Mouse (Mus musculus): Measurements from ENCODE around the gene Myl12a. TPM values are rescaled to one million over a fixed set of nuclear protein-coding genes. Genes with fewer than 3 reads are reported as not detected.
"Not testable (repeated sequence)": the region's sequence is repeated elsewhere in the genome, so short reads cannot be mapped to it uniquely, and the experiment has no call there.

The Myl12a gene
- polyA plus RNA-seq, 1 experiment from 2014 or later = 665 TPM

GRCm38 (mm10) chr17:70967646-70968045 lies 35.0 kb downstream of the Myl12a start:
- H3K36me3 ChIP-seq = no peaks in the 10 kb centered on the region
- H3K4me3 ChIP-seq (replicated peaks) = no peak overlapping the region
- no peak overlapping the region for H3K27ac ChIP-seq (replicated peaks)
- H3K4me1 ChIP-seq = 0 out of 2 replicates have a peak, but pooled peaks cover 3% of the 10 kb centered on the region
- ATAC-seq (ENCODE audit: insufficient number of reproducible peaks, low FRiP score, low TSS enrichment, low read depth) = no peak
- WGBS = 43% methylated on average over 12 of the region's 12 CpGs
- H3K27me3 ChIP-seq = no peaks in the 10 kb centered on the region
- no peak overlapping the region for H3K4me2 ChIP-seq (replicated peaks)
- no peaks in the 10 kb centered on the region for H3K9me3 ChIP-seq (replicated peaks)
- H3K9ac ChIP-seq = no peak overlapping the region

GRCm38 (mm10) chr17:70967191-70967590 lies 35.5 kb downstream of the Myl12a start:
- Histone ChIP-seq H3K4me2 (replicated peaks) (no peak overlapping the region), H3K4me3 (replicated peaks) (no peak overlapping the region), H3K36me3 (no peaks in the 10 kb centered on the region), H3K9ac (no peak overlapping the region), H3K4me1 (0 out of 2 replicates have a peak, but pooled peaks cover 3% of the 10 kb centered on the region), H3K27me3 (no peaks in the 10 kb centered on the region), H3K9me3 (replicated peaks) (no peaks in the 10 kb centered on the region), H3K27ac (replicated peaks) (no peak overlapping the region)
- 37% methylated on average over 9 of the region's 9 CpGs for WGBS
- no peak for ATAC-seq (ENCODE audit: insufficient number of reproducible peaks, low FRiP score, low TSS enrichment, low read depth)

GRCm38 (mm10) chr17:70966126-70966525 lies 36.6 kb downstream of the Myl12a start:
- H3K4me1 ChIP-seq = 0 out of 2 replicates have a peak, but pooled peaks cover 3% of the 10 kb centered on the region
- no peak overlapping the region for H3K4me3 ChIP-seq (replicated peaks)
- H3K4me2 ChIP-seq (replicated peaks) = no peak overlapping the region
- H3K27ac ChIP-seq (replicated peaks) = no peak overlapping the region
- 85% methylated on average over 7 of the region's 7 CpGs for WGBS
- H3K27me3 ChIP-seq = no peaks in the 10 kb centered on the region
- no peak for ATAC-seq (ENCODE audit: insufficient number of reproducible peaks, low FRiP score, low TSS enrichment, low read depth)
- no peaks in the 10 kb centered on the region for H3K9me3 ChIP-seq (replicated peaks)
- no peak overlapping the region for H3K9ac ChIP-seq
- H3K36me3 ChIP-seq = no peaks in the 10 kb centered on the region

GRCm38 (mm10) chr17:70965281-70965680 lies 37.4 kb downstream of the Myl12a start:
- no peak overlapping the region for H3K4me2 ChIP-seq (replicated peaks)
- no peaks in the 10 kb centered on the region for H3K36me3 ChIP-seq

GRCm38 (mm10) chr17:70963546-70963945 lies 39.1 kb downstream of the Myl12a start:
- H3K4me3 ChIP-seq (replicated peaks); H3K9me3 ChIP-seq (replicated peaks); H3K4me2 ChIP-seq (replicated peaks); H3K27ac ChIP-seq (replicated peaks); H3K4me1 ChIP-seq; H3K36me3 ChIP-seq; H3K9ac ChIP-seq; H3K27me3 ChIP-seq: not testable (repeated sequence)
- ATAC-seq (ENCODE audit: insufficient number of reproducible peaks, low FRiP score, low TSS enrichment, low read depth) = peak; percentile 100
- 66% methylated on average over 13 of the region's 13 CpGs for WGBS

More at GRCm38 (mm10) chr17:70965281-70965680, 37.4 kb downstream of the Myl12a start:
- Histone ChIP-seq H3K4me1 (0 out of 2 replicates have a peak, but pooled peaks cover 3% of the 10 kb centered on the region), H3K4me3 (replicated peaks) (no peak overlapping the region), H3K9me3 (replicated peaks) (no peaks in the 10 kb centered on the region), H3K9ac (no peak overlapping the region), H3K27me3 (no peaks in the 10 kb centered on the region), H3K27ac (replicated peaks) (no peak overlapping the region)
- no peak for ATAC-seq (ENCODE audit: insufficient number of reproducible peaks, low FRiP score, low TSS enrichment, low read depth)
- 75% methylated on average over 2 of the region's 2 CpGs for WGBS

- Histone ChIP-seq H3K36me3 (no peaks in the 10 kb centered on the region), H3K4me1 (no peaks in the 10 kb centered on the region), H3K9me3 (replicated peaks) (no peaks in the 10 kb centered on the region), H3K4me3 (replicated peaks) (no peak overlapping the region), H3K27ac (replicated peaks) (no peak overlapping the region), H3K9ac (no peak overlapping the region), H3K4me2 (replicated peaks) (no peak overlapping the region), H3K27me3 (no peaks in the 10 kb centered on the region)
- WGBS = 73% methylated on average over 10 of the region's 10 CpGs
- ATAC-seq (ENCODE audit: insufficient number of reproducible peaks, low FRiP score, low TSS enrichment, low read depth) = no peak
Observed at GRCm38 (mm10) chr17:70951266-70951665, 51.4 kb downstream of the Myl12a start.

GRCm38 (mm10) chr17:70949171-70949570 lies 53.5 kb downstream of the Myl12a start:
- no peak overlapping the region for H3K27ac ChIP-seq (replicated peaks)

GRCm38 (mm10) chr17:70948721-70949120 lies 54.0 kb downstream of the Myl12a start:
- Histone ChIP-seq H3K9me3 (replicated peaks) (no peaks in the 10 kb centered on the region), H3K4me2 (replicated peaks) (no peak overlapping the region), H3K27ac (replicated peaks) (no peak overlapping the region), H3K4me3 (replicated peaks) (no peak overlapping the region), H3K9ac (no peak overlapping the region), H3K36me3 (no peaks in the 10 kb centered on the region), H3K4me1 (no peaks in the 10 kb centered on the region), H3K27me3 (no peaks in the 10 kb centered on the region)
- ATAC-seq (ENCODE audit: insufficient number of reproducible peaks, low FRiP score, low TSS enrichment, low read depth) = no peak
- 68% methylated on average over 8 of the region's 8 CpGs for WGBS

More at GRCm38 (mm10) chr17:70949171-70949570, 53.5 kb downstream of the Myl12a start:
- Histone ChIP-seq H3K9me3 (replicated peaks) (no peaks in the 10 kb centered on the region), H3K4me3 (replicated peaks) (no peak overlapping the region), H3K27me3 (no peaks in the 10 kb centered on the region), H3K36me3 (no peaks in the 10 kb centered on the region), H3K4me2 (replicated peaks) (no peak overlapping the region), H3K9ac (no peak overlapping the region), H3K4me1 (no peaks in the 10 kb centered on the region)
- WGBS = 80% methylated on average over 7 of the region's 7 CpGs
- no peak for ATAC-seq (ENCODE audit: insufficient number of reproducible peaks, low FRiP score, low TSS enrichment, low read depth)

- Histone ChIP-seq H3K27me3 (no peaks in the 10 kb centered on the region), H3K9me3 (replicated peaks) (no peaks in the 10 kb centered on the region), H3K36me3 (no peaks in the 10 kb centered on the region), H3K4me2 (replicated peaks) (no peak overlapping the region), H3K4me1 (no peaks in the 10 kb centered on the region), H3K9ac (no peak overlapping the region), H3K27ac (replicated peaks) (no peak overlapping the region), H3K4me3 (replicated peaks) (no peak overlapping the region)
- 91% methylated on average over 4 of the region's 4 CpGs for WGBS
- no peak for ATAC-seq (ENCODE audit: insufficient number of reproducible peaks, low FRiP score, low TSS enrichment, low read depth)
Observed at GRCm38 (mm10) chr17:70943779-70944178, 58.9 kb downstream of the Myl12a start.

Other genes with a start within 250 kb of the Myl12a start
- gene Tgif1, start 149.3 kb downstream of the Myl12a start, polyA plus RNA-seq (2015; fragmentation: Nextera tagmentation; extraction: Ambion mirVana) = 70.2 and 74.4 TPM in 2 replicates
- 22.9 and 32.8 TPM in 2 replicates for gene Myom1, start 245 bp downstream of the Myl12a start, polyA plus RNA-seq (2015; fragmentation: Nextera tagmentation; extraction: Ambion mirVana)
- gene Lpin2, start 179.7 kb upstream of the Myl12a start, polyA plus RNA-seq (2015; fragmentation: Nextera tagmentation; extraction: Ambion mirVana) = 35.3 and 37.3 TPM in 2 replicates

Measured in embryonic facial prominence, embryonic 15.5 days (tissue).